Mouse (Mus musculus) midbrain, embryonic 11.5 days (tissue): ENCODE data around the gene Coro1b. TPM values are rescaled to one million over a fixed set of nuclear protein-coding genes. Genes with fewer than 3 reads are reported as not detected.
"Not testable (repeated sequence)": the region's sequence is repeated elsewhere in the genome, so short reads cannot be mapped to it uniquely, and the experiment has no call there.

Source experiments
- ATAC-seq: fragments of 200-750 bp; cut with Nextera tagmentation; 2 replicates; pipeline ENCODE4 v1.8.0; 2017; ENCODE audit warnings: moderate TSS enrichment, moderate library complexity; ENCODE audit not compliant: low FRiP score
- DNase-seq: peaks from one replicate; pipeline ENCODE4 v3.0.0; 2015; ENCODE audit warnings: low spot score; ENCODE audit errors: missing footprints
- H3K27ac ChIP-seq: fragments of 300-500 bp; sonication (generic); 2 replicates; pipeline ENCODE4 v1.5.1; 2014; ENCODE audit warnings: low read depth, low read length
- H3K27me3 ChIP-seq: fragments of 300-500 bp; sonication (generic); 2 replicates; pipeline ENCODE4 v1.6.1; 2014; ENCODE audit warnings: mild to moderate bottlenecking, low read length, moderate library complexity, mixed read lengths; ENCODE audit not compliant: control insufficient read depth, insufficient read depth
- H3K36me3 ChIP-seq: fragments of 300-500 bp; sonication (generic); 2 replicates; pipeline ENCODE4 v1.6.1; 2014; ENCODE audit warnings: mild to moderate bottlenecking, low read length, moderate library complexity, mixed read lengths; ENCODE audit not compliant: control insufficient read depth, insufficient read depth
- H3K4me1 ChIP-seq: fragments of 300-500 bp; sonication (generic); 2 replicates; pipeline ENCODE4 v1.6.1; 2014; ENCODE audit warnings: low read length; ENCODE audit not compliant: control insufficient read depth, insufficient read depth
- H3K4me2 ChIP-seq: fragments of 300-500 bp; sonication (generic); 2 replicates; pipeline ENCODE4 v1.6.1; 2014; ENCODE audit warnings: mild to moderate bottlenecking, moderate library complexity
- H3K4me3 ChIP-seq: fragments of 300-500 bp; sonication (generic); 2 replicates; pipeline ENCODE4 v1.5.1; 2014; ENCODE audit warnings: low read depth, low read length
- H3K9ac ChIP-seq: fragments of 300-500 bp; sonication (generic); 2 replicates; pipeline ENCODE4 v1.6.1; 2014; ENCODE audit warnings: low read length
- H3K9me3 ChIP-seq: fragments of 300-500 bp; sonication (generic); 2 replicates; pipeline ENCODE4 v1.6.1; 2016; ENCODE audit warnings: low read length; ENCODE audit not compliant: control insufficient read depth
- WGBS: fragments of 180-500 bp; shearing (Covaris S2); extraction: QIAGEN DNeasy Blood & Tissue Kit; methylation state at CpG from one replicate; pipeline ENCODE4 v1.1.7; 2014; 5-methylcytosine and 5-hydroxymethylcytosine counted together
- polyA plus RNA-seq: library from polyadenylated mRNA; unstranded; fragments of >200 nt; fragmentation: Nextera tagmentation; extraction: Ambion mirVana; gene quantifications from 2 replicates; pipeline ENCODE4 v1.2.1, GENCODE M21; 2014

The Coro1b gene
- polyA plus RNA-seq, 1 experiment from 2014 or later: 127 TPM

DNA sequence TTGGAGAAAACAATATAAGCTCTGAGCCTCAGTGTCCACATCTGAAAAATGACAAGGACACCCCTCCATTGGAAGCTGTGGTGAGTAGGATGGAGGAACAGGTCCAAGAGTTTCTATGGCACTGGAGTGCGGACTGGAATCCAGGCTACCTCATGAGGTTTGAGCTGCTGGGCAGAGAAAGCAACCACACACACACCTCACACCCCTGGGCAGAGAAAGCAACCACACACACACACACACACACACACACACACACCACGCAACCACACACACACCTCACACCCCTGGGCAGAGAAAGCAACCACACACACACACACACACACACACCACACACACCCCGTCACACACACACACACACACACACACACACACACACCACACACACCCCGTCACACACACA is 23.2 kb upstream of the Coro1b start:
- not testable (repeated sequence) for H3K9me3 ChIP-seq, H3K27me3 ChIP-seq, DNase-seq, H3K36me3 ChIP-seq, H3K27ac ChIP-seq
- 25% methylated on average over 2 of the region's 4 CpGs for WGBS
- peak overlapping the region; percentile 47; the same call in 1 of the 2 replicates for H3K9ac ChIP-seq
- peak; percentile 60; the same call in 1 of the 2 replicates for ATAC-seq
- peaks cover 16% of the 10 kb centered on the region for H3K4me1 ChIP-seq
- H3K4me2 ChIP-seq: peak overlapping the region; percentile 77
- peak overlapping the region; percentile 67 for H3K4me3 ChIP-seq

DNA sequence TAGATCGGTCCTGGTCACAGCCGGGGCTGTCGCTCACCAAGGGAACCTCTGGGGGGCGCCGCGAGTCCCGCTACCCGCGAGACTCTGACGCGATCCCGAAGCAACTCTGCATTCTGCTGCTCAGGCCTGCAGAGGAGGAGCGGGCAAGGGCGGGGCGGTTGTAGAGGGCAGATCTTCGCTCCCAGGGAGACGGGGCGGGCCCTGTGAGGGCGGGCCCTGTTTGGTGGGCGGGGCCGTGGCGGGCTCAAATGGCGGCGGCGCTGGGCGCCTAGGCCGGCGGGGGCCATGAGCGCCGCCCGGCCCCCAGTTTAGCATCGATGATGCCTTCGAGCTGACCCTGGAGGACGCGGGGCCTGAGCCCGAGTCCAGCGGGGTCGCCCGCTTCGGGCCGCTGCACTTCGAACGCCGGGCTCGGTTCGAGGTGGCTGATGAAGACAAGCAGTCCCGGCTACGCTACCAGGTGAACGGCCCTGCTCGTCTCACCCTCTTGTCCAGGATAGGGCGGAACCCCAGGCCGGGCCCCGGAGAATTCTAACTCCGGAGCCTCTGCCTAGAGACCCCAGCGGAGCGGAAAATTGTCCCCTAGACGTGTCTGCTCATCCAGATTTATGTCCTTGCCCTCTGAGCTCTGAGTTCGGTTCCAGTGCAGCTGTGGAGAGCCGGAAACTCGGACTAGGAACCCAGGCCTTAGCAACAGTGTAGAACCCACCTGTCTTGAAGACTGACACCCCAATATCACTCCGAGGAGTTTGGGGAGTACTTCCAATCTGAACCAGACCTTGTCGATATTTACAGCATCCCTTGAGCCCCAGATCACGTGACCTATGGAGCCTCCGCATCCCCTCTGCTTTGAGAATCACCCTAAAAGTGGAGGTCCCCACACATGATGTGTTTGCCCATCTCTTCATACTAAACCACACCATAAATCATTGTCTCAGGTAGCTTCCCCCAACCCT is 22.4 kb upstream of the Coro1b start, which contains the start of gene Aip:
TSS of gene Aip (minus strand) at position 118 of the 956 bp plus-strand sequence.
- H3K27ac ChIP-seq: peak within 1 kb of the TSS; percentile 25; the same call in 1 of the 2 replicates
- ATAC-seq: peak; percentile 95

DNA sequence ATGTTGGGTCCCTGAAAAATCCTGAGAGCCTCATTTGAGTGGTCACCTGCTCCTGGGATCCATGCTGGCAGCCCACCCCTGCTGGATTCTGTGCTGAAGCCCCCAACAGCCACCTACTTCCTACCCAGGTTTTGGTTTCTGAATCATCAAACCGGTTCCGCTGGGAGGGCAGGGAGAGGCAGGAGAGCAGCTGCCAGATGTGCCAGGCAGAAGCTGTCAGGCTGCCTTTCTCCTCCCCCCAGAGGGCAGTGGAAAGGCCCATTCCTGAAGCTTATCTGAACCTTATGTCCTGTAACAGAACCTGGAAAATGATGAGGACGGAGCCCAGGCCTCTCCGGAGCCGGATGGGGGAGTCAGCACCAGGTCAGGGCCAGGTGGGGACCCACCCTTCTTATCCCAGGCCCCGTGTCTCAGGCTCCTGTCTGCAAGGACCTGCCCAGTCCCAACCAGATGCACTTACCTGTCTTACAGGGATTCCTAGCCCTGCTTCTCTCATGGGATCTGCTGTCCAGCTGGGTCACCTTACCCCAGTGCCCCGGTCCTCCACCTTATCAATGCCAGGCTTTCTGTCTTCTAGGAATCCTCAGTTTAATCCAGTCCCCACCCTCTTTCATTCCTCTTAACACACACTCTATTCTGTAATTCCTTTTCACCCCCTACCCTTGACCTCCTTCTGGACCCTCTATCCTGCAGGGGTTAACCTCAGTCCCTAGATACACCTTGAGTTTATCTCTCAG is 21.5 kb upstream of the Coro1b start:
- Histone ChIP-seq H3K27me3 (no peaks in the 10 kb centered on the region), H3K36me3 (peaks cover 8% of the 10 kb centered on the region), H3K9ac (peak overlapping the region; percentile 86), H3K9me3 (no peaks in the 10 kb centered on the region), H3K27ac (no peak overlapping the region), H3K4me3 (peak overlapping the region; percentile 67), H3K4me1 (peaks cover 11% of the 10 kb centered on the region), H3K4me2 (peak overlapping the region; percentile 77)
- ATAC-seq: no peak
- DNase-seq: peak; percentile 64
- 68% methylated on average over 7 of the region's 7 CpGs for WGBS

More for the DNA sequence above, 22.4 kb upstream of the Coro1b start, which contains the start of gene Aip:
- peak within 1 kb of the TSS; percentile 86 for H3K9ac ChIP-seq
- H3K4me3 ChIP-seq: peak within 1 kb of the TSS; percentile 67
- peaks cover 11% of the 10 kb centered on the region for H3K4me1 ChIP-seq
- H3K4me2 ChIP-seq: peak within 1 kb of the TSS; percentile 77
- H3K36me3 ChIP-seq: peaks cover 4% of the 10 kb centered on the region
- no peaks in the 10 kb centered on the region for H3K27me3 ChIP-seq
- DNase-seq: peak; percentile 99
- no peaks in the 10 kb centered on the region for H3K9me3 ChIP-seq
- WGBS: under 1% methylated on average over 60 of the region's 64 CpGs

DNA sequence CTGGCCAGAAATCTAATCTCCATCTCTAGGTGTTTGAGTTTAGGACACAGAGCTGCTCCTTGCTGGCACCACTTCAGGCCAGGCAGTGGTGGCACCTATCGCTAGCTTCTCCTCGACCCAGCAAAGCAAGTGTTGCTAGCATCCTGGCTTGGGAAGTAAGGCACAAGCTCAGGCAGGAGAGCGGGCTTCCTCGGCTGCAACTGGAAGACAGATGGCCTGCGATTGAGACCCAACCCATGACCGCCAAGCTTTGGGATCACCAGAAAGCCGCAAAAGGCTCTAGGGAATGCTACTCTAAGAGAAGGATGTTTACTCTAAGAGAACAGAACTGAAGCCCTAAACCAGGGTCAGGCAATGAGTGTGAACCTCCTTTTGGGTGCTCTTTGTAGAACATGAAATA is 19.0 kb upstream of the Coro1b start:
- Histone ChIP-seq H3K4me3 (no peak overlapping the region), H3K4me2 (no peak overlapping the region), H3K9me3 (no peaks in the 10 kb centered on the region), H3K4me1 (peaks cover 11% of the 10 kb centered on the region), H3K27ac (no peak overlapping the region), H3K36me3 (peaks cover 8% of the 10 kb centered on the region), H3K9ac (no peak overlapping the region), H3K27me3 (no peaks in the 10 kb centered on the region)
- WGBS: 96% methylated on average over 7 of the region's 7 CpGs
- no peak for ATAC-seq
- DNase-seq: peak; percentile 31

DNA sequence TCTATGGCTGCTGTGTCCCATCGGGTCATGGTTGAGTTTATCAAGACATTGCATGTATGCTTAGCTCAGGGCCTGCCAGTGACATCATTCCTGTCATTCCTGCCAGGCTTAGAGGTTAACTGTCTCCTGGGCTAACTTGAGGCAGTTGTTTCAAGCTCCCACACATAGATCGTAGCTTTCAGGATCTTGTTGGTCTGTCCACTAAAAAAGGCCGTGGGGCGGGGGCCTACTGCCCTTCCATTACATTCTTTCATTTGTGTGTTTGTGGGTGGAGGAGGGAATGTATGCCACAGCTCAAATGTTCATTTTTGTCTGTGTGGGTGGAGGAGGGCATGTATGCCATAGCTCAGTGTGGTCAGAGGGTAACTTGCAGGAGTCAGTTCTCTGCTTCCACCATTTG is 18.3 kb upstream of the Coro1b start:
- no peak overlapping the region for H3K4me3 ChIP-seq
- DNase-seq (peak; percentile 31), ATAC-seq (no peak)
- H3K4me2 ChIP-seq: no peak overlapping the region
- peaks cover 9% of the 10 kb centered on the region for H3K4me1 ChIP-seq
- no peak overlapping the region for H3K27ac ChIP-seq
- H3K36me3 ChIP-seq: peaks cover 8% of the 10 kb centered on the region
- whole genome bisulfite sequencing: 91% methylated on average over 4 of the region's 4 CpGs
- H3K9me3 ChIP-seq: no peaks in the 10 kb centered on the region
- H3K9ac ChIP-seq: no peak overlapping the region
- no peaks in the 10 kb centered on the region for H3K27me3 ChIP-seq

DNA sequence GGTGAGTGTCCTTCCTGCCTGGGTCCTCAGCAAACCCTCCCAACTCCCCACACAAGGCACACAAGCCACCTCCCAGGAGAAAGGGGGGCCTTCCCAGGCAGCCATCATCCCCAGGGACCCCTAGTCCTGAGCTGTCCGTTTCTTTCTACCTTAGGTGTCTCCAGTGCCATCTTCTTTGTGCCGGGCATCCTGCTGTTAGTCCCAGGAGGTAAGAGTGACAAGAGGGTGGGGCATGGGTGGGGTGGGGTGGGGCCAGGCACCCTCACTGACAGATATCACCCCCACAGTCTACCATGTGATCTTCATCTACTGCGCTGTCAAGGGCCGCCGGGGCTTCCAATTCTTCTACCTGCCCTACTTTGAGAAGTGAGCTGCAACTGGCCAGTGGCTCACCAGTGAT is 17.3 kb upstream of the Coro1b start:
- WGBS: 95% methylated on average over 5 of the region's 5 CpGs
- peaks cover 8% of the 10 kb centered on the region for H3K36me3 ChIP-seq
- ATAC-seq: no peak
- peaks cover 8% of the 10 kb centered on the region for H3K4me1 ChIP-seq
- H3K4me3 ChIP-seq: no peak overlapping the region
- no peaks in the 10 kb centered on the region for H3K9me3 ChIP-seq
- H3K27ac ChIP-seq: no peak overlapping the region
- no peaks in the 10 kb centered on the region for H3K27me3 ChIP-seq
- H3K4me2 ChIP-seq: no peak overlapping the region
- peak; percentile 57 for DNase-seq
- no peak overlapping the region for H3K9ac ChIP-seq

DNA sequence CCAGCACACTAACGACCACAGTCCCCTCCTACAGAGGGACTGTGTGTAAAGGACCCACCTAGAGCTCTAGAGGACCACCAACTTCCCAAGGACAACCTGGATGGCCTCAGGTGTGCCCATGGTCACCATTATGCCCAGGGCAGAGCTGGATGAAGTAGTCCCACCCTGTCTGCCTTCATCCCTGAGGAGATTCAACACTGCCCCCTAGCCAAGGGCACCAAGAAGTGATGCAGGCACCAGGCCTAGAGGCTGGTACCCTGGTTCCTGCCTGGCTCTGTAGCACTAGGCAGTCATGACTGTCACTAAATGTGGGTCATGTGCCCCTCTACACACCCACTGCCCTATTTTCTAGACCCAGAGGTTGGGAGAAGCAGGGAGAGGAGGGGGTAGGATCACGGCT is 16.7 kb upstream of the Coro1b start:
- Histone ChIP-seq H3K4me3 (no peak overlapping the region), H3K4me1 (peaks cover 3% of the 10 kb centered on the region), H3K27ac (no peak overlapping the region), H3K27me3 (no peaks in the 10 kb centered on the region), H3K4me2 (no peak overlapping the region), H3K9ac (no peak overlapping the region), H3K9me3 (no peaks in the 10 kb centered on the region), H3K36me3 (peaks cover 8% of the 10 kb centered on the region)
- DNase-seq: no peak
- no peak for ATAC-seq
- 91% methylated on average over 2 of the region's 2 CpGs for WGBS

DNA sequence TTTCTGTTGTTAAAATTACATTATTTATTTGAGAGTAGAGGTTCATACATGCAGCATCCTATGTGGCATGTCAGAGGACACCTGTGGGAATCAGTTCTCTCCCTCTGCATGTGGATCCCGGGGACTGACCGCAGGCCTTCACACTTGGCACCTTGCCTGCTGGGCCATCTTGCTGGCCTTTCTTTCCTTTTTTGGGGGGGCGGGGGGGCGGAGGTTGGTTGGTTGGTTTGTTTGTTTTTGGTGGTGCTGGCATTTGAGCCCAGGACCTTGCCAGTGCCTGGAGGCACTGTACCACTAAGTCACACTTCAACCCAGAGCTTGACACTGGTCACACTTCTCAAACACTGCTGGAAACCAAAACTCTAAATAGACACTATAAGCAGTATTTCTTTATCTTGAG is 14.1 kb upstream of the Coro1b start:
- Histone ChIP-seq H3K36me3 (peaks cover 4% of the 10 kb centered on the region), H3K9ac (no peak overlapping the region), H3K4me2 (no peak overlapping the region), H3K27me3 (no peaks in the 10 kb centered on the region), H3K27ac (no peak overlapping the region), H3K4me1 (no peaks in the 10 kb centered on the region), H3K9me3 (no peaks in the 10 kb centered on the region), H3K4me3 (no peak overlapping the region)
- ATAC-seq (no peak), DNase-seq (no peak)
- 85% methylated on average over 4 of the region's 4 CpGs for WGBS
